Mouse (Mus musculus) gastrocnemius, postnatal 36 days (tissue): ENCODE results near the gene Foxd4. TPM values are rescaled to one million over a fixed set of nuclear protein-coding genes. Genes with fewer than 3 reads are reported as not detected.

ENCODE experiments used
- DNase-seq, 2 experiments: peaks; one replicate each; pipeline ENCODE4 v3.0.0; 2022
- intact Hi-C: fragments of 180-260 bp; cut with DNase I; formaldehyde crosslinking; loops from one replicate; pipeline ENCODE4 v1.15.1; 2025
- long read RNA-seq, 2 experiments: library from polyadenylated mRNA; stranded (forward); transcript quantifications; one replicate each; pipeline ENCODE4 v2.0.0; 2021
- total RNA-seq, 2 experiments: library from RNA; stranded (reverse); gene quantifications; 2 replicates each; pipeline ENCODE4 v1.2.3; 2021

Foxd4 gene
- total RNA-seq = not detected
- long read RNA-seq, experiment 1 = 0 reads
- long read RNA-seq, experiment 2 = 0 reads

DNA sequence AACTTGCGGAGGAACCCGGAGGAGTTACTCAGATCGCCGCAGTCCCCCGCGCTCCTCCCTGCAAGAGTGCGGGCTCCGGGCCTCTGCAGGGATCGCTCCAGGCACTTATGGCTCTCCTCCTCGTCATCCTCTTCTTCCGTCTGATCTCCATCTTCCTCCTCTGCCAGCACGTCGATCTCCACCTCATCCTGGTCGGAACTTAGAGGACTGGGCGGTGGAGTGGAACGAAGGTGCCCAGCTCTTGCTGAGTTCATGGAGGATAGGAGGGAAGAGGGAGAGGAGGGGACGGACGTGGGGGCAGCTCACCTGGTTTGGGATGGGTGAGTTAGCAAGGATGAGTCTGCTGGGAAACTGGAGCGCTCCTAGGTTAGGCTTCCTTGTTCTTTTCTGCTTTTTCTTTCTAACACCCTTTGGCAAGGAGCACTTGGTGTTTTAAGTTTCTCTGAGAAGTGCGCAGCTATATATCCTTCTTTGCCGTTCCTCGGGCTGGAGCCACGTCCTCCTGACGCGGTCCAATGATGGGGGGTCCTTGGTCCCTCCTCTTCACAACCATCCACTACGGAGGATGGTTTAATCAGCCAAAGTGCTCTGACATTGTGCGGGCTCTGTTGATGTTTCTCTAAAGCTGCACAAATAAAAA lies at the start of gene Foxd4:
Gene Foxd4, minus strand, starts transcription at position 617 of the 640 bp plus-strand sequence.
- intact Hi-C loops = no loop called here

DNA sequence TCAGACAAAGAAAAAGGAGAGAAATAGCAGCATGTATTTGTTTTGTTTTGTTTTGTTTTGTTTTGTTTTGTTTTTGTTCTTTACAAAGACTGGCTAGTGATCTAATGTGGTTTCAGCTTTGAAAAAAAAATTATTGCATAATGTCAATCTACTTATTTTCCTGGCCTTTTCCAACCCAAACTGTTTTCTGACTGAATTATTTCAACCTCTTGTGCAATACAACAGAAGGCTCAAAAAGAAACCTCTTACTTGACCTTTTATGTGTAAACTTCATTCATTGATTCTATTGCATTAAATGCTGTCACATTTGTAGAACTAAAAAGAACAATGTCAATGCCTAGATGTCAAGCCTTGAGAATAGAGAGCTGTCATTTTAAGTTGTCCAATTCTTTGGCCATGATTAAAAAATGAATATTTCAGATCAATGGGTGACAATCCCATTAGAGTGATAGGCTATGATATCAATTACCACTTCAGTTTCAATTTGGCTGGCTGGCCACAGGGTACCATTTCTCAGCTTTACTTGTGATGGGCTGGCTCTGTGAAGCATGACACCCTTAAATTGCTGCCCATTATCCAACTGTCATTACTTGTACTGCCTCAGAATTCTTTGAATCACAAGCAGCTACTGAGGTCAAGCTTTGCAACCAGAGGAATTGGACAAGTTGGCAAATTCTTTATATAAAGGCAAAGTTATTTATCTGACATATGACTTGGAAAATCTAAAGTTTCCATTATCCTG lies 44.7 kb upstream of the Foxd4 start:
- intact Hi-C loops = no loop called here
- no peak for DNase-seq

More for the DNA sequence above, at the start of gene Foxd4:
- no peak for DNase-seq

DNA sequence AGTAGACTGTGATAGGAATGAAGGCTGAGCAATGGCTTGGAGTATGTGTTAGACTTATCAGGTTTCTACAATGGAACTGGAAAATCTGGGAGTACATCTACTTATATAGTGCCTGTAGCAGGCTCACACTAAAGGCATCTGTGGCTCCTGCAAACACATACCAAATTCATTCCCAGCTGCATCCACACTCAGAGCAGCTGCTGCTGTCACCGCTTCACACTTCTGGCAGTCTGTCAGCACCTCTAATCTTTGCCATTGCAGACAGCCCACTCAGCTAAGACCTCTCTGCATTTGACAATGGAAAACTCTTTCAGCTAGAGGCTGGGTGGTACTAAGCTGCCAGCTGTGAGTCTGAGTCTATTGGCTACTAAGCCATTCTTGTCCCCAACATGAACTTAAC lies 36.1 kb upstream of the Foxd4 start:
- no peak for DNase-seq
- intact Hi-C loops = no loop called here

DNA sequence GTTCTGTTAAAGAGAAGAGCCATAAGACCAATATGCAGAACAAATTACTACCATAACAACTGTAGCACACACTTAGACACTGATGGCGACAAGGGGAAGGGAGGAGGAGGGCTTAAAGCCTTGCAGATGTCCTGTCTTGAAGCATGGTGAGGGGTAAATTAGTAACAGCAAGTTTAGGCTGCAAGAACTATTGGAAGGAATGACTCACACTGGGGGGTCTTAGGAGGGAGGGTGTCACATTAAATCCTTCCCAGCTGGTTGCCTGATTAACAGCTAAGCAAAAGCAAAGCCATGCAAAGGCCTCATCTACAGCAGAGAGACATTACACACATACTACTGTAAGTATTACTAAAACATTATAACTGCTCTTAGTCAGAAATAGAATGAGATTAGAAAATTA lies 28.0 kb upstream of the Foxd4 start:
- intact Hi-C loops = no loop called here
- DNase-seq = no peak

DNA sequence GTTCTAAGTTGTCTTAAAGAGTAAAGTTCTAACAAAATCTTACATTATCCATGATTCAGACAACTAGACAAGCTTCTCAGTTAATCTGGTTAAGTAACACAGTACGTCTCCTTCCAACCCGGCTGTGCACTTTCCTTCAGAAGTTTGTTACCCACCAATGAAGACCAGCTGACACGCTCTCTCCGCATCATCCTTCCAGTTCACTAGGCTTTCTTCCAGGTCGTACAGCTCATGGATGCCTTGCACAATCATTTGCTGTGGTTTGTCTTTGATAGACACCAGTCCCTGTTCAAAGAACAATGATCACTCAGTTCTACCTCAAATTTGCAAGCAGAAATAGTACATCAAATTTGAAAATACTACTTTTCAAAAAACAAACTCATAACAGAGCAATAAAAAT lies 19.9 kb upstream of the Foxd4 start:
- intact Hi-C loops = no loop called here
- no peak for DNase-seq

DNA sequence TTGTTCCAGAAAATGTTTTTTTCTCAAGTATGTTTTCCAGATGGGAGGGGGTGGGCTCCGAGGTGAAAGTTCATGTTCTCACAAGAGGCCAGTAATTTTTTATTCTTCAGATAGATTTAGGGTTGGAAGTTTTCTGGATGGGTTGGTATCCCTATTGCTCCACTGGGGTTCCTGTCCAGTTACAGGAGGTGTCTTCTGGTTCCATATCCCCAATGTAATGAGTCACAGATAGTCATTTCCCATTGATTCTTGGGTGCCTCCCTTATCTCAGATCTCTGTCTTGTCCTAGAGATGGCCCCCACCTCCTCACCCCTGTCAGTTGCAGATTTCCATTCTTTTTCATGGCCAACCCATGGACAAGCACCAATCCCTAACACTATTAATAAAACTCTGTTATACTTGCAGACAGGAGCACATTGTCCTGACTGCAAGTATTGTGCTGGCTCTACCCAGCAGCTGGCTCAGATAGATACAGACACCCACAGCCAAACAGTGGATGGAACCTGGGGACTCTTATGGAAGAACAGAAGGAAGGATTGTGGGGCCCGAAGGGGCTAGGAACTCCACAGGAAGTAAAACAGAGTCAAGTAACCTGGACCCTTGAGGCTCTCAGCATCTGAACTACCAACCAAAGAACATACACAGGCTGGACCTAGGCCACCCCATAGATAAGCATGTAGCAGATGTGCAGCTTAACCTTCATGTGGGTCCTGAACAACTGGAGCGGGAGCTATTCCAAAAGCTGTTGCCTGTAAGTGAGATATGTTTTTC lies 7.6 kb upstream of the Foxd4 start:
- intact Hi-C loops = no loop called here
- DNase-seq = no peak

DNA sequence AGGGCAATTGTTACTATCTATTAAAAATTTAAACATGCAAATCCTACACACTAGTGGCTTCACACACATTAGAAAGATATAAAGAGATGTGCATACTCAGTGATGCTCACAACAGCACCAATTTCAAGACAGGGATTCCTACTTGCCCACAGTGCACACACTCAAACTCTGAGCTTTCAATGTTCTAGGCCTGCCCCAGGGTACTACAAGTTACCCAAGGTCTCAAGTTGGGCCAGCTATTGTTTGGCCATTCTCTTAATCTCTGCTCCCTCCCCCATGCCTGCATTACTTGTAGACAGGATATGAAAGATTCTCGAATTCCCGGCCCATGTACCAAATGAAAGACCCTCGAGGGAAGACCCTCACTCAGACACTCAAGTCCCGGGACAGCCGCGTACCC lies 6.7 kb upstream of the Foxd4 start:
- intact Hi-C loops = no loop called here
- DNase-seq = no peak

DNA sequence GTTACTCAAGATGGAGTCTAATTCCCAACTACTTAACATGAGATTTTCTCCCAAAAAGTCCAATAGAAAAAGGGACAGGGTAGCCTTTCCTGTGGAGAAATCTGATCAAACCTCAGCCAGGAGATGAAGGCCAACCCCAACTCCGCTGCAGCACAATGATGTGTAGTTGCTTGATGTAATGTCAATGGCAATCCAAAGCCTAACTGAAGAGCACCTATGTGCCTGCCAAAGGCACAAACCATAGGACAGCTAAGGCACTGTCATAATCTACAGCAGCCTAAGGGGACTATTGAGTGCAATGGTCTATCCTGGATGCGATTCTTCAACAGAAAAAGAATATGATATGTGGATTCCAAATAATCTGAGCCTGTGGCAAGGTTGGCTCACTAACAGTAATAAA lies 1.8 kb upstream of the Foxd4 start:
- intact Hi-C loops = no loop called here
- no peak for DNase-seq

DNA sequence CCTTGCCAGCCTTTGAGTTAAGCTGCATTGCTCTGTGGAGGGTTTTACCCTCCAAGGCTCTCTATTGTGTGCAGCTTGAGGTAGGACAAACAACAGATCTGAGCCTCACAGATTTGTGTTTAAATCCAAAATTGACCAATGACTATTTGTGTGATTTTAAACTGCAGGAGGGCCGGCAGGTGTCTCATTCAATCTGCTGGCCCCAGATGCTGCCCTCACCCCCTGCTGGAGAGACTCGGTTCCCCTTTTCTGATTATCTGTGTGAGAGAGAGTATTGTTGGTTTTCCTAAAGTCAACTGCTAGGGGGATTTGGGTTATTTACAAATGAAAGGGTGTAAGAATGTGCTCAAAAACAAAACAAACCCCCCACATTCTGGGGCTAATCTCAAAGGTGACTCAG lies 1.3 kb upstream of the Foxd4 start:
- no peak for DNase-seq
- intact Hi-C loops = no loop called here

DNA sequence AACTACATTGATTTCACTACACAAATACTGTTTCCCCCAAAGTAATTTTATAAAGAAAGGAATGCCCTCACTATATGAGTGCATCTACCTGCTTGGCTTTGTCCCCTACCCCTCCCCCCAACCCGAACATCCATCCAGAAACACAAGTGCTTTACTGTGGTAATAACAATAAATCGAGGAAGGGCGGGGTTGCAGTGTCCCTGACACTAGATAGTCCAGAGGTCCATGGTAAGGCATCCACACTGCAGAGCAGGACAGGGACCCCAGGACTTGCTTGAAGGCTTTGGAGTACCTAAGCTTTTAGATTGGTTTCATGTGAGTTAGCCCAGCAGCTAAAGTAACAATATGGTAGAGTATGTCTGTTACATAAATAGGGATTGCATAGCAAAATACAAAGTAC lies 669 bp upstream of the Foxd4 start:
- intact Hi-C loops = no loop called here
- DNase-seq = no peak

DNA sequence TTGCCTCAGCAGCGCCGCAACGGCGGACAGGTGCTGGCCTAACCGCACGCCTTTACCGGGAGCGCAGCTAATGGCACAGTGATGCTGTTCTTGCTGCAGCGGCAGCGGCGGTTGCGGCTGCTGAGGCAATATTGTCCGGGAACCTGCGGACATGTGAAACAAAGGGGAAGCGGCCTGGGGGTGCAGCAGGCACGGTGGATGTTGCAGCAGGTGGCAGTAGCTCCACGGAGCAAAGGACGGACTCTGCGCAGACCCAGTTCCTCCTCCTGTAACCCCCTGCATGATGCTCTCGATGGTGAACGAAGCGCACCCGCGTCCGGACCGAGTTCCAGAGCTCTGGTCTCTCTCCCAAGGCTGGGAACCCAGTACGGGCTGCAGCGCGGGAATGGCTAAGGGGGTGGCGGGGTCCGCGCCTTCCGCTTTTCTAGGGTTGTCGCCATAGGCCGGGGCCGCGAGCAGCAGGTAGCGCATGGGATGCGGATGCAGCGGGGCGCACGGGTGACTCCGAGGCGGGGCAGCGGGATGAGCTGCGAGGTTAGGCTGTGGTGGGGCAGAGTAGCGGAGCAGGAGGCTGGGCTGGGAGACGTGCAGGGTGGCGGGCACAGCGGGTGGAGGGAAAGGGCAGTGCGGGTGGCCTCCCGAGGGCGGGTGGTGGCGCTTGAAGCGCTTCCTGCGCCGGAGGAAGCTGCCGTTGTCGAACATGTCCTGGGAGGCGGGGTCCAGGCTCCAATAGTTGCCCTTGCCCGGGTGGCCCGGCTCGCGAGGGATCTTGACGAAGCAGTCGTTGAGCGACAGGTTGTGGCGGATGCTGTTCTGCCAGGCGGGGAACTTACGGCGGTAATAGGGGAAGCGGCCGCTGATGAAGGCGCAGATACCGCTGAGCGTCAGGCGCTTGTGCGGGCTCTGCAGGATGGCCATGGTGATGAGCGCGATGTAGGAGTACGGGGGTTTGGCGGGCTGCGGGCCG lies 1.1 kb downstream of the Foxd4 start:
- DNase-seq = no peak

DNA sequence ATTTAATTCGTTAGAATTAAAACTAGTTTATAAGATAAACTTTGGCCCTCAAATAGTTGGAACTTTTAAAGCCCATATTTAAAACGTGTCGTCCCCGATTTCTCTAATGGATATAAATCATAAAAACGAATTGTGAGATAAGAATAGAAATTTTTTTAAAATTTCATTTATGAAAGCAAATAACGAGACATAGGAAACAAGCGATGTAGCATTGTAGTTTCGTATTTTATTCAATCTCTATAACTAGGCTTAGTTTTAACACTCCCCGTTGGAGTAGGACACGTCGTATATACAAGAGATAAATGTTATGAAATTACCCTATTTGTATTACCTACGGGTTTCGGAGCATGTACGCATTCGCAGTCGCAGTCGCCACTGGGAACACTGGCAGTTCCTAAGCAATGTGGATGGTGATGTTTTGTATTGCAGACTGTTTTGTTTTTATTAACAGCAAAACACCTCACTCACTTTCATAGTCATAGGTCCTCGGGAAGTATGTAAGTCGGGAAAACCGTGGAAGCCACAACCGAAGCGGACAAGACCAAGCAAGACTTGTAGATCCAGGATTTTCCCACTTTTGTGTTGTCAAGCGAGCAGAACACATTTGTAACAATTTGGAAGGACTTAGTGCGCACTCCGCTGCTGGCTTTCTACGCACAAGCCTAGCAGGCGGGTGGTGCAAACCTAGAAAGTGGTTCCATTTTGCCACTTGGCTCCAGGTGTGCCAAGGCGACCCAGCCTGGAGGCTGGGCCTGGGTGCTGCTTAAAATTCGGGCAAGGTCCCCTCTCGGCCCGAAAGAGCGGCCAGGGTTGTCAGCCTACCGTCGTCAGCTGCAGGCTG lies 2.0 kb downstream of the Foxd4 start:
- intact Hi-C loops = no loop called here
- DNase-seq = no peak

More for the DNA sequence above, 1.1 kb downstream of the Foxd4 start:
- intact Hi-C loops = no loop called here

DNA sequence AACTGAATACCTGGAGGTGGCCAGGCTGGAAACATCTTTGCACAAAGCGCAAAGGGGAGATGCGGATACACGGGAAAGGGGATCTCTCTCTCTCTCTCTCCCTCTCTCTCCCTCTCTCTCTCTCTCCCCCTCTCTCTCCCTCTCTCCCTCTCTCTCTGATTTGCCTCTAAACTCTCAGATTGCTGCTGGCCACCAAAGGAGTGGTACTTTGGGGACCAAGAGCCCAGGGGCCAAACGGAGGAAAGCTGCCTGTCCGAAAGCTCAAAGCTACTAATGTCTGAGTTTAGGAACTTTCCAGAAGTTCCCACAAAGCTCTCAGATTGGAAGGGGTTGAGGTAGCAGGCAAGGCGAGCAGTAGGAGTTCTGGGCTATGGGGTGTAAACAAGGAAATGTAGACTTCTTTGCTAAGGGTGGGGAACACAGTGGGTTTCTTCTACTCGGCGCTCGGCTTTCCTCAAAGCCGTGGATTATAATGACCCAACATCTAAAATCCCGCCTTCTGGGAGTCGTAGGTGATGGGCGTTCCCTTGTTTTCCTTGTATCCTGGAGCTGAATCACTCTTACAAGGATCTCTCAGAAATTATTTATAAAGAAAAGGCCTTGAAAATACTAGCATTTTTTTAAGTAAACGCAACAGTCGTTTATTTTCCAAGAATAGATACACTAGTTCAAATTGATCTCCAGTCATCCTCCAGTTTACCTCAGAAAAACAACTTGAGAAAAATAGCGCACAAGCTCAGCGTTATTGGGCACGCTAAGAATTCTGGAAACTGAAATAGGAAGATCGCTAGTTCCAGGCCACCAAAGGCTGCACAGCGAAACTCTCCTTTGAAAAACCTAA lies 2.9 kb downstream of the Foxd4 start:
- intact Hi-C loops = no loop called here
- DNase-seq = no peak

DNA sequence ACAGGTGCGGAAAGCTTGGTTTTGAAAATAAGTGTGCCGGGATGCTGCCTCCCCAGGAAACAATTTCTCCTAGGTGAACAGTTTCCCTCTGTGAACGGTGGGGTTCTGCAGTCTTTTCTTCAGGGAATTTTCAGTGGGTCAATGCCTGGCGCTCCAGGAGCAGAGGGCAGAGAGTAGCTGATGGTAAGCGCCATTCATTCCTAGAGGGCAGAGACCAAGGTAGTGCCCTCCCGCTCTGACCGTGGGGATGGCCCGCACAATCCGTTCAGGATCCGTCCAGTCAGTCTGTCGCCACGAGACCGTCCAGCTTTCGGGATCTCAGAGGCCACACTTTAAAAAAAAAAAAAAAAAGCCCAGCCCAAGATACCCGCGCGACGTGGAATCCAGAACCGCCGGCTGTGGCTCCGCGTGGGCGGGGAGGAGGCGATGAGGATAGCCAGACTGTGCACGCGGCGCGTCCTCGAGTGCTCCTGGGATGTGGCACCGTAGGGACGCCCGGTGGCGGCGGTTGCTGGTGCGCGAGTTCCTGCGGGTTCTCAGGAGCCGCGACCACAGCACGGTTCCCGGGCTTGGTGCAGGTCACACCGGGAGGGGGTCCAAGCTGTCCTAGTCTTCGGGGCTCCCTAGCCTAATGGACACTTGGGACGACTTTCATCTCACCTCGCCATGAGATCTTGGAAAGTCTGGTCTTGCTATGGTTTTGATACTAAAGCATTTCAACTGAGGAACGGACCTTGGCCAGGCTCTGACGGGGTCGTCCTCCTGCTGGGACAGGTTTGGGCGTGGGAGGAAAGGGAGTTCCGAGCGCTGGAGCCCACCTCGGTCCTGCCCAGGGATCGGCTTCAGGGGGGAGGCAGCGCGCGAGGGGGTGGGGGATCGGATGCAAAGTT lies 3.7 kb downstream of the Foxd4 start:
- DNase-seq = no peak
- intact Hi-C loops = no loop called here

DNA sequence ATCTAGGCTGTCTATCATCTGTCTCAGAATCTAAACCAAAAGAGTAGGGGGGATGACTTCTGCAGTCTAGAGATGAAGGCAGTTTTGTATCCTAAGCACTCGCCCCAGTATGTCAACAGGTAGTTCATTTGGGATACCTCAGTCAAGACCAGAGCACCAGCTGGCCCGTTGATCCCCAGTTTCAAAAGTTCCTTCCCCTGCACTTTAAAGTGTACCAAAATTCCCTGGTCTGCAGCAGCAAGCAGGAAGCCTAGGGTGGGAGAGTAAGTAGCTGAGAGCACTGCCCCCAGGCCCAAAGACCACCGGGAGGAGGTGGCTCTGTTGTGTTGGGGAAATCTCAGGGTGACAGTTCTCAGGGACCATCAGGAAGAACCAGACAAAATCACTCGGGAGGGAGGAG lies 4.5 kb downstream of the Foxd4 start:
- intact Hi-C loops = no loop called here
- DNase-seq = no peak

DNA sequence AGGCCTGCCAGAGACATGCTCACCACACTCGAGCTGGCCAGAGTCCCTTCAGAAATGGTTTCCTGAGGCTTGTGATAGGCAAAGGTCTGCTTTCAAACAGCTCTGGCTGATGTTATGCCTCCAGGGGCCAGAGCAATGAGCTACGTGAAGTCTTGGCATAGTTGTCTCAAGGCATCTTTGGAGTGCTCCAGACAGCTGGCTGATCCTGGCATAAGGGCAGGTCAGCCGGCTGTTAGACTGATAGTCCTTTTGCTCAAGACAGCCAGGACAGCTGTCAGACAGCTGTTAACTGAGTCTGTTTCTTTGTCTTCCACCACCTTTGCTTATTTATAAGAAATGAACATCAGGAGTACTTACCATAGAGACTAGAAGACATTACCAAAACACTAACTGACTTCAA lies 14.1 kb downstream of the Foxd4 start:
- intact Hi-C loops = loop anchor here (5.0 kb wide), 1 partner anchor 585 kb away; no protein-coding TSS in a partner anchor
- DNase-seq = no peak

DNA sequence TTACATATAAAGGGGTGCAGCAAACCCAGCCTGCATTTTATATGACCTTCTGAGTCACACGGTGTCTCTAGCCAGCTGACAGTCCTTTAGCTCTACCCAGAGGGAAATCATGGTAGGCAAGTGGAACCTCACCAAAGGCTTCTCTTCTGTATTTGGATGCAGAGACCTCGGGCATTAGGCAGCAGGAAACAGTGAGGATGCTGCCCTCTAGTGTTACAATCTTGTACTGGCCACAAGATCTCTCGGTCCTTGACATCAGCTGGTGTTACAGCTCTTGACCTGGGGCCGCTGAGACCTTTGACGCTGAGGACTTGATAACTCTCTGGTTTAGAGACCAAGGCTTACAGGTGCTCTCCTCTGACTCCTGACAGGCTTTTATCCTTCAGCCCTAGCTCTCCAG lies 15.5 kb downstream of the Foxd4 start:
- intact Hi-C loops = loop anchor here (5.0 kb wide), 1 partner anchor 583 kb away; no protein-coding TSS in a partner anchor
- DNase-seq = no peak

DNA sequence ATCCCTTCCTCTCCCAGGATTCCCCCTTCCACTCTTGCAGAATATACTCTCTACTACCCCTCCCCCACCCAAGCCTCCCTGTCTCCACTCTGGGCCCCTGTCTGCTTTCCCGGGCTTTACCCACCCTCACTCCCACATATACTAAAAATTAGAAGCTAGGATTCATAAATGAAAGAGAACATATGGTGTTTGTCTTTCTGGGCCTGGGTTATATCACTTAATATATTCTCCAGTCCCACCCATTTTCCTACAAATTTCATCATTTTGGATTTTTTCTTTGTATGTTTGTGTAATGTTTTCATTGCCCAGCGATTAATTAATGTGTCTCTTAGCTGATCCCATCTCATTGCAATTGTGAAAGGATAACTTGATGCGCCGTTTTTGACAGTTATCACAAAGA lies 19.8 kb downstream of the Foxd4 start:
- intact Hi-C loops = no loop called here
- DNase-seq = no peak
